ENCODE assay signal across 9 mouse cellular contexts in the genomic region with DNA sequence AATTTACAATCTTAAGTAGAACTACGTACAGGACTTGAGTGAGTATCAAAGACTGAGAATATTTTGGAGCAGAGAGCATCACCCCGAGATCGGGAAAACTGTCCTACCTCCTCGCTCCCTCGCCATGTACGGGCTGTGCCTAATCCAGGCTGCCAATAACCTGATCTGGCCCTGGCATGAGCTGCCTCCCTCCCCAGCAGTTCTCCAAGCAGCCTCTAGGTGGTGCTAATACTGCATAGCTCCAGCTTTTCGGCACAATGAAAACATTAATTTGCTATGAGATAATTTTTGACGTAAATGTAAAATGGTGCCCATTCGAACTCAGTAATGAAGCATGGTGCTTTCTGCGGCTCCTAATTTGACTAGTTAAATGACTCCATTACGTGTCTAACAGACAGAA.
DNase-seq lines count a peak whose midpoint lies in the region; ATAC-seq and TF ChIP-seq lines count a peak whose summit lies in the region.
"Had no signal": no experiment of that assay in that cellular context is flagged by ENCODE, and none has a peak within 500 bp of the region (broad histone marks: within the 10 kb centered on the region; RNA-seq: fewer than 3 reads in every experiment).

No protein-coding gene starts in this region.

- 12% methylated on average over 11 of the region's 11 CpGs for WGBS in bone marrow, adult 2 months
- 9% methylated on average over 11 of the region's 11 CpGs for WGBS in embryonic facial prominence, embryonic 15.5 days
- 12% methylated on average over 11 of the region's 11 CpGs for WGBS in heart, embryonic 16.5 days
- 10% methylated on average over 11 of the region's 11 CpGs for WGBS in liver, postnatal 0 days (ENCODE audit: insufficient replicate concordance)
- 7% methylated on average over 11 of the region's 11 CpGs for WGBS in neural tube, embryonic 13.5 days

- TF ChIP-seq POLR2A in bone marrow, adult 2 months (IDR thresholded peaks at IDR 0.05; ENCODE audit: borderline replicate concordance, control insufficient read depth, low read depth, low read length) = no peak

- no peaks in the 10 kb centered on the region for H3K9me3 ChIP-seq in embryonic facial prominence, embryonic 15.5 days (replicated peaks)
- no peaks in the 10 kb centered on the region for H3K9me3 ChIP-seq in heart, embryonic 16.5 days (replicated peaks; ENCODE audit: control insufficient read depth, low read length)
- H3K9me3 ChIP-seq in liver, postnatal 0 days (ENCODE audit: low read length) = no peaks in the 10 kb centered on the region
- no peaks in the 10 kb centered on the region for H3K9me3 ChIP-seq in neural tube, embryonic 13.5 days

- H3K27me3 ChIP-seq in embryonic facial prominence, embryonic 15.5 days = peaks cover 28% of the 10 kb centered on the region; the same call in 1 of the 2 replicates
- no peaks in the 10 kb centered on the region for H3K27me3 ChIP-seq in heart, embryonic 16.5 days (ENCODE audit: control insufficient read depth, insufficient read depth, low read length)
- no peaks in the 10 kb centered on the region for H3K27me3 ChIP-seq in liver, postnatal 0 days (ENCODE audit: insufficient read depth, low read length)
- no peaks in the 10 kb centered on the region for H3K27me3 ChIP-seq in neural tube, embryonic 13.5 days

- H3K27ac ChIP-seq in bone marrow, adult 2 months (ENCODE audit: control insufficient read depth, insufficient read depth, low read depth, low read length, poor library complexity) = no peak overlapping the region
- H3K27ac ChIP-seq in embryonic facial prominence, embryonic 15.5 days (replicated peaks) = no peak overlapping the region
- no peak overlapping the region for H3K27ac ChIP-seq in heart, embryonic 16.5 days (ENCODE audit: low read length)
- H3K27ac ChIP-seq in liver, postnatal 0 days (ENCODE audit: low read depth) = no peak overlapping the region
- no peak overlapping the region for H3K27ac ChIP-seq in neural tube, embryonic 13.5 days (replicated peaks)

- H3K9ac ChIP-seq in embryonic facial prominence, embryonic 15.5 days = no peak overlapping the region
- H3K9ac ChIP-seq in heart, embryonic 16.5 days (ENCODE audit: low read length) = no peak overlapping the region
- H3K9ac ChIP-seq in liver, postnatal 0 days (replicated peaks) = no peak overlapping the region
- H3K9ac ChIP-seq in neural tube, embryonic 13.5 days = peak overlapping the region; percentile 27; the same call in 1 of the 2 replicates

- no peaks in the 10 kb centered on the region; the same call in 1 of the 2 replicates for H3K4me1 ChIP-seq in bone marrow, adult 2 months (ENCODE audit: control insufficient read depth, insufficient read depth, low read length)
- peaks cover 22% of the 10 kb centered on the region for H3K4me1 ChIP-seq in embryonic facial prominence, embryonic 15.5 days
- peaks cover 9% of the 10 kb centered on the region; the same call in 1 of the 2 replicates for H3K4me1 ChIP-seq in heart, embryonic 16.5 days (ENCODE audit: control insufficient read depth, insufficient read depth, low read length)
- H3K4me1 ChIP-seq in liver, postnatal 0 days (ENCODE audit: insufficient read depth) = no peaks in the 10 kb centered on the region
- peaks cover 43% of the 10 kb centered on the region for H3K4me1 ChIP-seq in neural tube, embryonic 13.5 days (replicated peaks)

- no peaks in the 10 kb centered on the region for H3K36me3 ChIP-seq in embryonic facial prominence, embryonic 15.5 days
- no peaks in the 10 kb centered on the region for H3K36me3 ChIP-seq in heart, embryonic 16.5 days (ENCODE audit: control insufficient read depth, insufficient read depth)
- no peaks in the 10 kb centered on the region for H3K36me3 ChIP-seq in liver, postnatal 0 days (replicated peaks; ENCODE audit: insufficient read depth, low read length)
- H3K36me3 ChIP-seq in neural tube, embryonic 13.5 days = no peaks in the 10 kb centered on the region

- DNase-seq in kidney, postnatal 36 days = peak; percentile 59 to 83
- DNase-seq in liver, postnatal 0 days = peak; percentile 61
- DNase-seq in testis, postnatal 14 days (ENCODE audit: low spot score) = peak; percentile 50

- TF ChIP-seq CTCF in bone marrow, adult 2 months (IDR thresholded peaks at IDR 0.05; ENCODE audit: control insufficient read depth, insufficient read depth, low read length) = peak; percentile 83
- TF ChIP-seq CTCF in liver, postnatal 0 days (IDR thresholded peaks at IDR 0.05; ENCODE audit: low read depth) = peak; percentile 93

- peak; percentile 70 for ATAC-seq in CD4-positive, CD25-positive, alpha-beta regulatory T cell, adult 4 months
- no peak for ATAC-seq in embryonic facial prominence, embryonic 15.5 days (ENCODE audit: insufficient number of reproducible peaks, low FRiP score, low TSS enrichment, low read depth)
- no peak for ATAC-seq in heart, embryonic 16.5 days (replicated peaks; ENCODE audit: extremely low read depth, insufficient read depth, low FRiP score)
- no peak for ATAC-seq in liver, postnatal 0 days
- peak; percentile 64 for ATAC-seq in neural tube, embryonic 13.5 days (ENCODE audit: low read depth)

- H3K4me3 ChIP-seq in bone marrow, adult 2 months (replicated peaks; ENCODE audit: control insufficient read depth, low read depth, low read length) = no peak overlapping the region
- H3K4me3 ChIP-seq in embryonic facial prominence, embryonic 15.5 days (replicated peaks) = peak overlapping the region; percentile 22
- no peak overlapping the region for H3K4me3 ChIP-seq in heart, embryonic 16.5 days (ENCODE audit: low read length)
- H3K4me3 ChIP-seq in liver, postnatal 0 days (ENCODE audit: low read depth, low read length) = no peak overlapping the region
- no peak overlapping the region for H3K4me3 ChIP-seq in neural tube, embryonic 13.5 days
- H3K4me3 ChIP-seq: erythroblast, embryonic 14.5 days had no signal

- TF ChIP-seq EP300 in liver, postnatal 0 days (IDR thresholded peaks at IDR 0.05; ENCODE audit: low read depth) = no peak

- peak overlapping the region; percentile 30; the same call in 1 of the 2 replicates for H3K4me2 ChIP-seq in embryonic facial prominence, embryonic 15.5 days (replicated peaks)
- H3K4me2 ChIP-seq in heart, embryonic 16.5 days (ENCODE audit: low read depth, low read length) = peak overlapping the region; percentile 41; the same call in 1 of the 2 replicates
- no peak overlapping the region for H3K4me2 ChIP-seq in liver, postnatal 0 days (ENCODE audit: low read depth, low read length)
- H3K4me2 ChIP-seq in neural tube, embryonic 13.5 days = peak overlapping the region; percentile 46

Comparison
In these comparisons a context has a peak if more than half of its experiments do, and no peak if none do; other contexts are left out.
1. ATAC-seq: peak in CD4-positive, CD25-positive, alpha-beta regulatory T cell, adult 4 months (single experiment) and neural tube, embryonic 13.5 days (single experiment); none in embryonic facial prominence, embryonic 15.5 days (single experiment), heart, embryonic 16.5 days (single experiment) and liver, postnatal 0 days (single experiment).
2. Peak in every context shown above with its lines, with median percentiles within 50 percentile points of each other: DNase-seq.